Mouse (Mus musculus): ENCODE results near the gene Lias.

GRCm38 (mm10) chr5:65454771-65455170 lies 63.5 kb downstream of the Lias start:
- TF ChIP-seq CTCF (IDR thresholded peaks at IDR 0.05; ENCODE audit: borderline replicate concordance, insufficient read depth, low read depth, low read length), result no peak
- TF ChIP-seq POLR2A (IDR thresholded peaks at IDR 0.05; ENCODE audit: borderline replicate concordance, insufficient read depth, low read length), result no peak

All from cerebellum, adult 2 months (tissue).